Mouse (Mus musculus): ENCODE data around the gene Parp11.

GRCm38 (mm10) chr6:127494357-127494756 lies 47.7 kb downstream of the Parp11 start:
- TF ChIP-seq POLR2A (IDR thresholded peaks at IDR 0.05; ENCODE audit: extremely low read depth, insufficient read depth, low read length) (no peak), CTCF (IDR thresholded peaks at IDR 0.05; ENCODE audit: extremely low read depth, insufficient read depth, low read length) (no peak)

All from cortical plate, adult 2 months (tissue).